In the genomic region with DNA sequence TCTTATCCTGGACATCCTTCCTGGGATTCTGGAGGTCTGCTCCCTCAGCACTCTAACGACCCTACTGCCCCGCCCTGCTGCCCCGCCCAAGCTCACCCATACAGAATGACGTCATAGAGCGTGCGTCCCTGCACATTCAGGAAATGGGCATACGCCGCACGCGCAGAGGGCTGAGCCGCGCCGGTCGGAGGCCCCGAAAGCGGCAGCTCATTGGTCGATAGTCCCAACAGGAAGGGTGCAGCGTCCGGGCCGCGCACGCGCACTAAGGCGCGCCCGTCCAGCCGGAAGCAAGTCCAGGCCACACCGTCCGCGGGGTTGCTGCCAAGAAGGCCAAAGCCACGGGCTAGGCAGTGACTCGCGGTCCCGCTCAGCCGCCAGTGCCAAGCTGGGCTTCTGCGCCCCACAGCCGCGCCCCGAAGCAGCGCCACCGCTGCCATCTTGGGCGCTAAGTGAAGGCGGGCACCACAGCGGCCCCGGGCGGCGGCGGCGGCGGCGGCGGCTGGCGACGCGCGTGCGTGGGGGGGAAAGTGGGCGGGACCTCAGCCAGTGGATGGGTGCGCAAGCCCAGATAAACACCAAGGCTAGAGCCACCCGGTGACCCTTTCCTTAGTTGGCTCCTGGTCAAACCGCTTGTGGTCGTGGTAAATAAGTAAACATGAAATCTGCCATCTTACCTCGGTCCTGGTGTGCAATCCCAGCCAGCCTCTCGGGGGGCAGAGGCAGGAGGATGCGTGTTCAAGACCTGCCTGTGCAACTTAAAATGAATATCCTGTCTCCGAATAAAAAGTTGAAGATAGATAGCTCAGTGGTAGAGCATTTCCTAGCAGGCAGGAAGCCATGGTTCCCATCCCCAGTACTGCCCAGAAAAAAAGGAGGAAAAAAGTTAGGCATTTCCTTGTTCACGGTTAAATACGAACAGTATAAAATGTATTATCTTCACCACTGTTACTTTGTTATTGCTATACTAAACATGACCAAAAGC, we compare ENCODE assay signal across 8 mouse cellular contexts. TPM values are rescaled to one million over a fixed set of nuclear protein-coding genes. Genes with fewer than 3 reads are reported as not detected.
DNase-seq lines count a peak whose midpoint lies in the region; ATAC-seq lines count a peak whose summit lies in the region.

A gene (minus strand): TSS at position 485 of the 982 bp plus-strand sequence.

- peak; percentile 91 for ATAC-seq in common myeloid progenitor, adult 5-6 weeks (replicated peaks; ENCODE audit: low read depth, poor library complexity, severe bottlenecking)
- peak; percentile 84 for ATAC-seq in megakaryocyte progenitor cell, adult 5-6 weeks (replicated peaks; ENCODE audit: poor library complexity)

- peak; percentile 98 for DNase-seq in ZHBTc4 (ENCODE audit: low read depth, low spot score)
- DNase-seq in gastrocnemius, adult 8-10 months (ENCODE audit: low spot score in 2 of 2) = peak; percentile 97 to 99
- peak; percentile 97 for DNase-seq in induced T-regulatory cell, adult 2 months (ENCODE audit: low read depth)
- peak; percentile 99 for DNase-seq in left cerebral cortex, adult 9 months (ENCODE audit: low spot score in 2 of 2)
- DNase-seq in right cerebral cortex, postnatal 14 days = peak; percentile 98
- peak; percentile 91 to 98 for DNase-seq in urinary bladder, postnatal 36 days (ENCODE audit: low spot score in 2 of 2)

RNA-seq across cellular contexts. Expression of the gene that starts here (rescaled TPM):
- 3.3 and 6.1 TPM in 2 replicates for total RNA-seq in common myeloid progenitor, adult 5-6 weeks (2017)
- total RNA-seq in gastrocnemius, adult 8-10 months (2022) = 1 to 10 TPM; 6.1 to 7.4 (median 7.0) TPM
- total RNA-seq in megakaryocyte progenitor cell, adult 5-6 weeks (2015) = 2.8 and 3.6 TPM in 2 replicates
- total RNA-seq in megakaryocyte progenitor cell, adult 5-6 weeks (2017) = 3.5 and 4.6 TPM in 2 replicates

Comparison
In these comparisons a context has a peak if more than half of its experiments do, and no peak if none do; other contexts are left out.
1. Peak in every context shown above with its lines: DNase-seq and ATAC-seq.